Mouse (Mus musculus) C3H10T1/2 (cell line): ENCODE results near the gene Fam90a1b. TPM values are rescaled to one million over a fixed set of nuclear protein-coding genes. Genes with fewer than 3 reads are reported as not detected.

Source experiments
- polyA plus RNA-seq, 2 experiments: library from polyadenylated mRNA; unstranded; fragments of >200 nt; fragmentation: generic; extraction: Trizol; gene quantifications; one replicate each; pipeline ENCODE4 v1.2.1; 2012; ENCODE audit warnings: missing spikeins in 2 of 2

The Fam90a1b gene
- polyA plus RNA-seq: not detected

GRCm38 (mm10) chrX:94366670-94367241 lies at the start of gene Fam90a1b, which contains the start of gene Apoo:
Gene Fam90a1b, minus strand, starts transcription at chrX:94366777.
Gene Apoo, plus strand, starts transcription at chrX:94367117.

Other genes starting within 250 kb of the Fam90a1b start
- gene Zfx, start 243.1 kb downstream of the Fam90a1b start, polyA plus RNA-seq: 1 to 10 TPM in 1 of 2 experiments, under 1 TPM in 1; 0.96 to 3.5 TPM
- gene Eif2s3x, start 153.9 kb downstream of the Fam90a1b start, polyA plus RNA-seq: 10 to 100 TPM in 1 of 2 experiments, 1 to 10 TPM in 1; 5.0 to 48.8 TPM
- 1 to 10 TPM; 1.3 to 3.1 TPM for gene Klhl15, start 132.2 kb downstream of the Fam90a1b start, polyA plus RNA-seq
- gene Apoo, start 340 bp upstream of the Fam90a1b start, polyA plus RNA-seq: 10 to 100 TPM in 1 of 2 experiments, 1 to 10 TPM in 1; 8.7 to 16.0 TPM
- 100 to 1,000 TPM; 144 to 443 TPM for gene Maged1, start 175.4 kb upstream of the Fam90a1b start, polyA plus RNA-seq